Mouse (Mus musculus): ENCODE measurements around the gene Memo1. TPM values are rescaled to one million over a fixed set of nuclear protein-coding genes. Genes with fewer than 3 reads are reported as not detected.
"Not testable (repeated sequence)": the region's sequence is repeated elsewhere in the genome, so short reads cannot be mapped to it uniquely, and the experiment has no call there.

Memo1 gene
- polyA plus RNA-seq (2012), result 13.0 and 18.4 TPM in 2 replicates

DNA sequence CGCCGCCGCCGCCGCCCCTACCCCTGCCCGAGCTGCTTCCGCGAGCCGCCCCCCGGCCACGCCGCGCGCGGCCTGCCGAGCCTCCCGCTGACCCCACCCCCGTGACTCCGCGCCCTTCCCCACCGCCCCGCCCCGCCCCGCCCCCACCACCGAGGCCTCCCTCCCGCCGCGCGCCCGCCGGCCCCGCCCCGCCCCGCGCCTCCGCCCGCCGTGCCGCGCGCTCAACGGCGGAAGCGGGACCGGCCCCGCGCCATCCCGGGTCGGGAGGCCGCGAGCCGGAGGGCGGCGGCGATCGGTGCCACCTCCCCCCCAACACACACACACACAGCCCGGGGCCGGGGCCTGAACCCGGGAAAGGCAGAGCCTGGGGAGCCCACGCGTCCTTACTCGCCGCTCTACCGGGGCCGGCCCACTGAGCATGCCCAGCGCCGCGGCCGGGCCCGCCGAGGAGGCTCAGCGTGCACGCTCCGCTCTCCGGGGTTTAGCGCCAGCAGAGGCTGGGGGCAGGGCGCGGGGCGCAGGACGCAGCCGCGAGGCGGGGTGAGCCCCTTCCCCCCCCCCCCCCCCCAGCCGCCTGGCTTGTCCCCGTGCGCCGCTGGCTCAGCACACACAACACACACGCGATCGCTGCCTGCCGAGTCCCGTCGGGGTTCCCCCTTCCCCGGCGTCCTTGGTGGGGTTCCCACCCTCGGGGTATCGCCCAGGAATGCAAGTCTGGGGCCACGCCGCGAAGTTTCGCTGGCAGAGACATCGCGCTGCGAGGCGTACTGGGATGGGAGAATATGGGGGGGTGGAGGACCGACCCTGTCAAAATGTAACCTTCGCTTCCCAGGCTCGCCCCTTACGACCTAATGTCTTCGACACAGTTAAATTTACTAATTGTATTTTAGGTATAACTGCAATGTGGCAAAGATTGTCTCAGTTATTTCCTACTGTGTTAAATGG lies at the start of gene Memo1:
Gene Memo1 (minus strand): TSS at position 496 of the 945 bp plus-strand sequence.
- no peaks in the 10 kb centered on the region for H3K27me3 ChIP-seq (ENCODE audit: control insufficient read depth)
- no peaks in the 10 kb centered on the region for H3K9me3 ChIP-seq (ENCODE audit: control insufficient read depth, low read length)
- H3K4me1 ChIP-seq (ENCODE audit: control insufficient read depth), result peaks cover 42% of the 10 kb centered on the region
- peaks cover 31% of the 10 kb centered on the region for H3K36me3 ChIP-seq (ENCODE audit: control insufficient read depth)
- TF ChIP-seq TAL1 (IDR thresholded peaks at IDR 0.05; ENCODE audit: low read length) (no peak), GATA1 (IDR thresholded peaks at IDR 0.05; ENCODE audit: low read length) (no peak)
- H3K4me3 ChIP-seq (replicated peaks), result peak within 1 kb of the TSS; percentile 98

DNA sequence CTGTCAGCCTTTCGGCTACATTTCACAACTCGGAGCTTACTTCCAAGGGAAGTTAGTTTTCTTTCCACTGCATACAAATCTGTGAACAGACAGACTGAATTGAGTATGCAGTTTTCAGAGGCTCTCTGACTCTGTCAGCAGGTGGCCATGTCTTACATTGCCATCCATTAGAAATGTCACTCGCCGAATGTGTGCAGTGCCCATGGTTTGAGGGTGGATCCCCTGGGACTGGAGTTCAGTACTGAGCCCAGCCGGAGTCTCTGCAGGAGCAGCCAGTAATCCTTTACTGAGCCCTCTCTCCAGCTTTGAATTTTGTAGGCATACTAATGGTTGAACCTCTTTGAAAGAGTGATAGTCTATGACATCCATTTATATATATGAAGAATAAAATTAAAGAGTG lies 45.8 kb upstream of the Memo1 start:
- Histone ChIP-seq H3K27me3 (ENCODE audit: control insufficient read depth) (no peaks in the 10 kb centered on the region), H3K36me3 (ENCODE audit: control insufficient read depth) (peaks cover 8% of the 10 kb centered on the region), H3K4me3 (replicated peaks) (no peak overlapping the region), H3K4me1 (ENCODE audit: control insufficient read depth) (peaks cover 35% of the 10 kb centered on the region), H3K9me3 (ENCODE audit: control insufficient read depth, low read length) (no peaks in the 10 kb centered on the region)
- TF ChIP-seq GATA1 (IDR thresholded peaks at IDR 0.05; ENCODE audit: low read length), result no peak
- no peak for TF ChIP-seq TAL1 (IDR thresholded peaks at IDR 0.05; ENCODE audit: low read length)

GRCm38 (mm10) chr17:74338937-74339804 lies 43.9 kb upstream of the Memo1 start, which contains the start of gene Spast:
Gene Spast (plus strand): TSS chr17:74338987.
- Histone ChIP-seq H3K4me1 (ENCODE audit: control insufficient read depth) (peaks cover 35% of the 10 kb centered on the region), H3K27me3 (ENCODE audit: control insufficient read depth) (no peaks in the 10 kb centered on the region), H3K36me3 (ENCODE audit: control insufficient read depth) (peaks cover 5% of the 10 kb centered on the region), H3K9me3 (ENCODE audit: control insufficient read depth, low read length) (no peaks in the 10 kb centered on the region), H3K4me3 (replicated peaks) (peak within 1 kb of the TSS; percentile 95)
- no peak for TF ChIP-seq GATA1 (IDR thresholded peaks at IDR 0.05; ENCODE audit: low read length)
- no peak for TF ChIP-seq TAL1 (IDR thresholded peaks at IDR 0.05; ENCODE audit: low read length)

GRCm38 (mm10) chr17:74338225-74338931 lies 43.1 kb upstream of the Memo1 start:
- H3K4me1 ChIP-seq (ENCODE audit: control insufficient read depth), result peaks cover 35% of the 10 kb centered on the region
- H3K4me3 ChIP-seq (replicated peaks), result peak overlapping the region; percentile 95
- H3K27me3 ChIP-seq (ENCODE audit: control insufficient read depth), result no peaks in the 10 kb centered on the region
- H3K9me3 ChIP-seq (ENCODE audit: control insufficient read depth, low read length), result no peaks in the 10 kb centered on the region
- peaks cover 2% of the 10 kb centered on the region; the same call in 1 of the 2 replicates for H3K36me3 ChIP-seq (ENCODE audit: control insufficient read depth)
- TF ChIP-seq GATA1 (IDR thresholded peaks at IDR 0.05; ENCODE audit: low read length) (no peak), TAL1 (IDR thresholded peaks at IDR 0.05; ENCODE audit: low read length) (no peak)

GRCm38 (mm10) chr17:74331049-74331676 lies 35.8 kb upstream of the Memo1 start:
- Histone ChIP-seq H3K4me1 (ENCODE audit: control insufficient read depth) (no peaks in the 10 kb centered on the region), H3K36me3 (ENCODE audit: control insufficient read depth) (no peaks in the 10 kb centered on the region), H3K27me3 (ENCODE audit: control insufficient read depth) (no peaks in the 10 kb centered on the region), H3K9me3 (ENCODE audit: control insufficient read depth, low read length) (no peaks in the 10 kb centered on the region), H3K4me3 (replicated peaks) (no peak overlapping the region)
- TF ChIP-seq GATA1 (IDR thresholded peaks at IDR 0.05; ENCODE audit: low read length) (no peak), TAL1 (IDR thresholded peaks at IDR 0.05; ENCODE audit: low read length) (no peak)

DNA sequence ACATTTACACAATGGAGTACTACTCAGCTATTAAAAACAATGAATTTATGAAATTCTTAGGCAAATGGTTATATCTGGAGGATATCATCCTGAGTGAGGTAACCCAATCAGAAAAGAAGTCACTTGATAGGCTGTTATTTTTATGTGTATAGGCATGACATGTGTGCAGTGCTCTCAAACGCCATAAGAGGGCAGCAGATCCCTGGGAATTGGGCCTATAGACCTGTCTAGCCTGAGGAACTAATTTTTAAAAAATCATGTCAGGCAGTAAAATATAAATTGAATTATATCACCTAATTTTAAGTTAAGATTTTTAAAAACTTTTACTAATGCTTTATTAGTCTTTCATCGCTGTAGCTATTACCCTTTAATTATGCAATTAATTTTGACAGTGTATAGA lies 32.8 kb upstream of the Memo1 start:
- H3K9me3 ChIP-seq (ENCODE audit: control insufficient read depth, low read length); H3K27me3 ChIP-seq (ENCODE audit: control insufficient read depth); H3K4me3 ChIP-seq (replicated peaks); H3K36me3 ChIP-seq (ENCODE audit: control insufficient read depth); H3K4me1 ChIP-seq (ENCODE audit: control insufficient read depth): not testable (repeated sequence)

- not testable (repeated sequence) for H3K9me3 ChIP-seq (ENCODE audit: control insufficient read depth, low read length); H3K4me1 ChIP-seq (ENCODE audit: control insufficient read depth); H3K36me3 ChIP-seq (ENCODE audit: control insufficient read depth); H3K4me3 ChIP-seq (replicated peaks); H3K27me3 ChIP-seq (ENCODE audit: control insufficient read depth)
Observed at GRCm38 (mm10) chr17:74327195-74327594, 31.9 kb upstream of the Memo1 start.

- H3K36me3 ChIP-seq (ENCODE audit: control insufficient read depth), result no peaks in the 10 kb centered on the region
- no peaks in the 10 kb centered on the region for H3K4me1 ChIP-seq (ENCODE audit: control insufficient read depth)
- no peak within 1 kb of the TSS for H3K4me3 ChIP-seq (replicated peaks)
- no peaks in the 10 kb centered on the region for H3K27me3 ChIP-seq (ENCODE audit: control insufficient read depth)
- TF ChIP-seq TAL1 (IDR thresholded peaks at IDR 0.05; ENCODE audit: low read length), result no peak
- no peak for TF ChIP-seq GATA1 (IDR thresholded peaks at IDR 0.05; ENCODE audit: low read length)
- no peaks in the 10 kb centered on the region for H3K9me3 ChIP-seq (ENCODE audit: control insufficient read depth, low read length)
Observed at GRCm38 (mm10) chr17:74323844-74324243, 28.5 kb upstream of the Memo1 start, which contains the start of gene Dpy30. Gene Dpy30 (minus strand): TSS chr17:74323944.

Data from erythroblast, embryonic 14.5 days (primary cell).